Mouse (Mus musculus) layer of hippocampus, adult 6 months (tissue): Measurements from ENCODE around the gene Vmn1r230. TPM values are rescaled to one million over a fixed set of nuclear protein-coding genes. Genes with fewer than 3 reads are reported as not detected.

Source experiments
- long read RNA-seq, 2 experiments: library from polyadenylated mRNA; unstranded; transcript quantifications; one replicate each; pipeline ENCODE4 v2.0.0; 2019 to 2020
- polyA plus RNA-seq: library from polyadenylated mRNA; unstranded; fragments of <200 nt; fragmentation: Nextera tagmentation; gene quantifications from 2 replicates; pipeline ENCODE4 v1.2.3, GENCODE M21; 2021

Gene Vmn1r230
- not detected in 2 replicates for polyA plus RNA-seq
- long read RNA-seq, experiment 1 = 0 reads
- long read RNA-seq, experiment 2 = 0 reads

DNA sequence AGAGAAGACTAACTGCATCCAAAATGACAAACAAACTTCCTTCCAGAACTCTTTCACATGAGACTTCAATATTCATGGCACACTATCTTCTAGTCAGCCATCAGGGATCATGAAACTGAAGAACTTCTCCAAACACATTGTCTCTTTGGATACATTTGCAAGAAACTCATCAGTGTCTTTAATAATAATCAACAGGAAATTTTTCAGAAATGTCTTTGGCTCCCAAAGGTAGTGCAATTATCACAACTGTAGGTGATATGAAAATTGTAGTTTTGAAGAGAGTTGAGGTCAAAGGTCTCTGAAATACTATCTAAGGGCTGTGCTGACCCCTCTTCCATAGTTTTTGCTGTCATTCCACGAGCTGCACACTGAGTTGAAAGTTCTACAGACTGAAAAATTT is at the start of gene Vmn1r230:
Gene Vmn1r230 (plus strand): TSS at position 301 of the 400 bp plus-strand sequence.

DNA sequence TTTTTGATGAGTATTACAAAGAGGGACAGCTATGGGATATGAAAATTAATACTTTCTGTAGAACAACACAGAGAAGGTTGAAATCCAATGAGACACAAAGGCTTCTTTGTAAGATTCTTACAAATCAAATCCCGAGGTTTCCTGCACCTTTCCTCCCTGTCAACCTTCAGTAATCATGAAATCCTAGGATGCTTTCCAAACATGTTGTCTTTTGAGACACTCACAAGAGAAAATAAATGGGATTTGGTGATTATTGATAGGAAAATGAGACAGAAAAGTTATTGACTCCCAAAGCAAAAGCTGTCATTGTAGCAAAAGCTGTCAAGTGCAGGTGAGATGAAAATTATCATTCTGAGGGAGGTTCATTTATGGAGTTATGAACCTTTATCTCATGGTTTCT is 29.0 kb upstream of the Vmn1r230 start, which contains the start of gene Vmn1r229:
Gene Vmn1r229 (plus strand): TSS at position 301 of the 400 bp plus-strand sequence.

Other genes starting within 250 kb of the Vmn1r230 start
- not detected in 2 replicates for gene Vmn2r110, start 244.0 kb upstream of the Vmn1r230 start, polyA plus RNA-seq
- not detected in 2 replicates for gene Fpr-rs3, start 215.6 kb upstream of the Vmn1r230 start, polyA plus RNA-seq
- not detected in 2 replicates for gene Vmn1r226, start 157.6 kb upstream of the Vmn1r230 start, polyA plus RNA-seq
- gene Vmn1r227, start 110.6 kb upstream of the Vmn1r230 start, polyA plus RNA-seq = not detected in 2 replicates
- not detected in 2 replicates for gene Vmn1r228, start 54.3 kb upstream of the Vmn1r230 start, polyA plus RNA-seq
- gene Vmn1r229, start 28.9 kb upstream of the Vmn1r230 start, polyA plus RNA-seq = not detected in 2 replicates
- not detected in 2 replicates for gene Vmn1r231, start 64.6 kb downstream of the Vmn1r230 start, polyA plus RNA-seq
- gene Vmn1r232, start 79.3 kb downstream of the Vmn1r230 start, polyA plus RNA-seq = not detected in 2 replicates
- 853 and 927 TPM in 2 replicates for gene Ppp2r1a, start 104.9 kb downstream of the Vmn1r230 start, polyA plus RNA-seq
- not detected in 2 replicates for gene Vmn1r233, start 156.0 kb downstream of the Vmn1r230 start, polyA plus RNA-seq
- gene Zfp160, start 168.5 kb downstream of the Vmn1r230 start, polyA plus RNA-seq = 8.7 and 14.7 TPM in 2 replicates